Comparison of ENCODE assay signal across 13 mouse cellular contexts in the genomic region with DNA sequence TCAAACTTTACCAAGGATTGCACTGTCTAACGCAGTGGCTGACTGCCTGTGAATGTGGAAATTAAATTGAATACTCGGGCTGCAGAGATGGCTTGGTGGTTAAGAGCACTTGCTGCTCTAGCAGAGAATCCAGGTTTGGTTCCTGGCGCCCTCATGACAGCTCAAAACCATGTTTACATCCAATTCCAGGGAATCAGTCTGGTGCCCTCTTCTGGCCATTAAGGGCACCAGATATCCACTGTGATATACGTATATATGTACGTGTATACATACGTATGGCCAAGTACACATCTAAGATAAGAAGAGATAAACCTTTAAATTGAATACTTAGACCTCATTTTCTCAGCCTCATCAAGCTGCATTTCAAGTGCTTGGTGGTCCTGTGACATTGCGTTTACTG. TPM values are rescaled to one million over a fixed set of nuclear protein-coding genes. Genes with fewer than 3 reads are reported as not detected.
DNase-seq lines count a peak whose midpoint lies in the region; ATAC-seq and TF ChIP-seq lines count a peak whose summit lies in the region.
"Had no signal": no experiment of that assay in that cellular context is flagged by ENCODE, and none has a peak within 500 bp of the region (broad histone marks: within the 10 kb centered on the region; RNA-seq: fewer than 3 reads in every experiment).

No protein-coding gene starts in this region.

- H3K4me3 ChIP-seq in gastrocnemius, adult 2 months = no peak overlapping the region
- no peak overlapping the region for H3K4me3 ChIP-seq in liver, postnatal 0 days (ENCODE audit: low read depth, low read length)
- no peak overlapping the region for H3K4me3 ChIP-seq in liver, embryonic 12.5 days
- H3K4me3 ChIP-seq in MEL (ENCODE audit: control insufficient read depth in 1 of 2, insufficient read depth in 1 of 2, low read depth in 2 of 2, low read length in 2 of 2) = no peak overlapping the region
- H3K4me3 ChIP-seq: limb, embryonic 12.5 days had no signal

- H3K4me1 ChIP-seq in liver, postnatal 0 days (ENCODE audit: insufficient read depth) = peaks cover 11% of the 10 kb centered on the region; the same call in 1 of the 2 replicates
- H3K4me1 ChIP-seq in liver, embryonic 12.5 days = peaks cover 56% of the 10 kb centered on the region
- peaks cover 3 to 9% of the 10 kb centered on the region in 2 experiments; a peak in 3 of 4 replicates for H3K4me1 ChIP-seq in MEL (ENCODE audit: control insufficient read depth in 1 of 2, insufficient read depth in 2 of 2, low read length in 2 of 2)

- TF ChIP-seq CTCF in gastrocnemius, adult 2 months (IDR thresholded peaks at IDR 0.05) = peak; percentile 44
- peak; percentile 52 for TF ChIP-seq CTCF in liver, postnatal 0 days (IDR thresholded peaks at IDR 0.05; ENCODE audit: low read depth)
- TF ChIP-seq CTCF in MEL (IDR thresholded peaks at IDR 0.05 in 2 of 3, conservative IDR thresholded peaks at IDR 0.05 in 1 of 3; ENCODE audit: control insufficient read depth in 1 of 3, insufficient read depth in 1 of 3, low read depth in 2 of 3, low read length in 3 of 3, poor library complexity in 1 of 3, severe bottlenecking in 1 of 3) = peak; percentile 43 to 76 (median 74)

- DNase-seq in gastrocnemius, adult 2 months = no peak
- no peak for DNase-seq in gastrocnemius, postnatal 14 days
- no peak for DNase-seq in liver, postnatal 0 days
- peak; percentile 55 for DNase-seq in MEL (ENCODE audit: low read depth, low spot score)
- peak; percentile 33 for DNase-seq in splenic B cell, adult 2 months (ENCODE audit: low read depth, low spot score)
- DNase-seq in cerebellum, adult 11 months = no peak
- DNase-seq: adrenal gland, adult 2 months; embryo, embryonic 11 days; layer of hippocampus, adult 9-11 months; thymus, postnatal 14 days had no signal

- TF ChIP-seq EP300 in liver, postnatal 0 days (IDR thresholded peaks at IDR 0.05; ENCODE audit: low read depth) = no peak
- TF ChIP-seq EP300 in MEL (IDR thresholded peaks at IDR 0.05; ENCODE audit: low read depth in 1 of 2, low read length in 2 of 2) = no peak

- intact Hi-C loops in gastrocnemius, adult 2 months (cut with DNase I) = no loop called here
- intact Hi-C loops in gastrocnemius, postnatal 14 days (cut with DNase I; ENCODE audit: low total_unique reads) = no loop called here

- ATAC-seq in liver, postnatal 0 days = no peak
- no peak for ATAC-seq in liver, embryonic 12.5 days
- ATAC-seq: midbrain, embryonic 13.5 days had no signal

- TF ChIP-seq POLR2A in MEL (IDR thresholded peaks at IDR 0.05; ENCODE audit: control insufficient read depth in 1 of 2, insufficient read depth in 1 of 2, low read depth in 1 of 2, low read length in 2 of 2, poor library complexity in 1 of 2) = no peak

- H3K27me3 ChIP-seq in liver, postnatal 0 days (ENCODE audit: insufficient read depth, low read length) = peaks cover 24% of the 10 kb centered on the region
- H3K27me3 ChIP-seq in liver, embryonic 12.5 days (replicated peaks) = peaks cover 85% of the 10 kb centered on the region
- no peaks in the 10 kb centered on the region for H3K27me3 ChIP-seq in MEL (ENCODE audit: control insufficient read depth in 1 of 2, insufficient read depth in 2 of 2, low read length in 2 of 2)
- H3K27me3 ChIP-seq in splenic B cell, adult 2 months (ENCODE audit: control insufficient read depth, insufficient read depth, low read length, poor library complexity, severe bottlenecking) = no peaks in the 10 kb centered on the region

- no peak overlapping the region for H3K4me2 ChIP-seq in liver, postnatal 0 days (ENCODE audit: low read depth, low read length)
- H3K4me2 ChIP-seq in liver, embryonic 12.5 days = no peak overlapping the region
- H3K4me2 ChIP-seq: limb, embryonic 12.5 days had no signal

- H3K9ac ChIP-seq in liver, postnatal 0 days (replicated peaks) = no peak overlapping the region
- H3K9ac ChIP-seq in liver, embryonic 12.5 days = no peak overlapping the region
- H3K9ac ChIP-seq in MEL (ENCODE audit: control insufficient read depth, low read depth, low read length, poor library complexity, severe bottlenecking) = no peak overlapping the region
- H3K9ac ChIP-seq: limb, embryonic 12.5 days; midbrain, embryonic 13.5 days had no signal

- H3K9me3 ChIP-seq in liver, postnatal 0 days (ENCODE audit: low read length) = no peaks in the 10 kb centered on the region
- no peaks in the 10 kb centered on the region for H3K9me3 ChIP-seq in liver, embryonic 12.5 days (replicated peaks)
- no peaks in the 10 kb centered on the region for H3K9me3 ChIP-seq in MEL (replicated peaks; ENCODE audit: insufficient read depth, low read length)
- H3K9me3 ChIP-seq: limb, embryonic 12.5 days; midbrain, embryonic 13.5 days had no signal

- WGBS in liver, postnatal 0 days (ENCODE audit: insufficient replicate concordance) = 83% methylated on average over 7 of the region's 7 CpGs
- 77% methylated on average over 7 of the region's 7 CpGs for WGBS in liver, embryonic 12.5 days (ENCODE audit: insufficient replicate concordance)

- peaks cover 7% of the 10 kb centered on the region for H3K79me2 ChIP-seq in MEL (ENCODE audit: control insufficient read depth, insufficient read depth, low read length, poor library complexity)

- peaks cover 3% of the 10 kb centered on the region for H3K36me3 ChIP-seq in liver, postnatal 0 days (replicated peaks; ENCODE audit: insufficient read depth, low read length)
- peaks cover 30% of the 10 kb centered on the region for H3K36me3 ChIP-seq in liver, embryonic 12.5 days
- H3K36me3 ChIP-seq in MEL (ENCODE audit: control insufficient read depth in 1 of 2, insufficient read depth in 2 of 2, low read length in 2 of 2) = no peaks in the 10 kb centered on the region; a peak in 1 of 4 replicates
- peaks cover 16% of the 10 kb centered on the region for H3K36me3 ChIP-seq in splenic B cell, adult 2 months (ENCODE audit: control insufficient read depth, insufficient read depth, low read length, poor library complexity, severe bottlenecking)

- H3K27ac ChIP-seq in gastrocnemius, adult 2 months = no peak overlapping the region
- H3K27ac ChIP-seq in liver, postnatal 0 days (ENCODE audit: low read depth) = no peak overlapping the region
- no peak overlapping the region for H3K27ac ChIP-seq in liver, embryonic 12.5 days
- no peak overlapping the region for H3K27ac ChIP-seq in MEL (ENCODE audit: control insufficient read depth, low read depth, low read length)
- H3K27ac ChIP-seq: limb, embryonic 12.5 days; midbrain, embryonic 13.5 days had no signal

- peak; percentile 29 for TF ChIP-seq RAD21 in MEL (IDR thresholded peaks at IDR 0.05; ENCODE audit: low read depth, low read length)

TF ChIP-seq in MEL, 35 proteins besides CTCF, POLR2A, EP300 and RAD21 (continues in another document):
- TF ChIP-seq MAZ (IDR thresholded peaks at IDR 0.05; ENCODE audit: low read depth, low read length) (no peak), MAX (IDR thresholded peaks at IDR 0.05; ENCODE audit: low read length) (no peak), MEF2A (IDR thresholded peaks at IDR 0.05; ENCODE audit: extremely low read depth, insufficient replicate concordance, low read depth, low read length, poor library complexity, severe bottlenecking) (no peak), SMC3 (IDR thresholded peaks at IDR 0.05; ENCODE audit: low read depth, low read length) (peak; percentile 60), USF1 (IDR thresholded peaks at IDR 0.05; ENCODE audit: low read depth, low read length) (no peak)

RNA-seq across cellular contexts. Expression of a gene that starts 3.0 kb away (rescaled TPM):
- 10 to 100 TPM; 41.9 to 54.7 TPM for total RNA-seq in gastrocnemius, adult 2 months (2021)
- 10 to 100 TPM; 26.2 to 27.4 TPM for total RNA-seq in gastrocnemius, postnatal 14 days (2021)
- polyA plus RNA-seq in liver, postnatal 0 days (2015; fragmentation: Nextera tagmentation; extraction: Ambion mirVana) = 0.32 and 0.38 TPM in 2 replicates
- polyA plus RNA-seq in liver, embryonic 12.5 days (2016; fragmentation: Nextera tagmentation; extraction: Ambion mirVana) = 0.32 and 0.33 TPM in 2 replicates
- 15.1 and 17.2 TPM in 2 replicates for total RNA-seq in MEL (2012; rRNA removed)
- 10 to 100 TPM in 1 of 2 experiments, not detected in 1; 17.6 TPM for polyA plus RNA-seq in MEL (2012; ENCODE audit: insufficient read depth in 1 of 2, insufficient read length in 2 of 2, low read depth in 1 of 2, low replicate concordance in 2 of 2, missing spikeins in 1 of 2)

RNA-seq across cellular contexts. Expression of a gene that starts 19.4 kb away (rescaled TPM):
- total RNA-seq in gastrocnemius, adult 2 months (2021) = 100 to 1,000 TPM in 1 of 2 experiments, 10 to 100 TPM in 1; 96.2 to 111 TPM
- 100 to 1,000 TPM; 105 to 116 TPM for total RNA-seq in gastrocnemius, postnatal 14 days (2021)
- 54.6 and 63.7 TPM in 2 replicates for polyA plus RNA-seq in liver, postnatal 0 days (2015; fragmentation: Nextera tagmentation; extraction: Ambion mirVana)
- 12.6 and 14.7 TPM in 2 replicates for polyA plus RNA-seq in liver, embryonic 12.5 days (2016; fragmentation: Nextera tagmentation; extraction: Ambion mirVana)
- total RNA-seq in MEL (2012; rRNA removed) = 1.5 and 1.7 TPM in 2 replicates
- polyA plus RNA-seq in MEL (2012; ENCODE audit: insufficient read depth in 1 of 2, insufficient read length in 2 of 2, low read depth in 1 of 2, low replicate concordance in 2 of 2, missing spikeins in 1 of 2) = 1 to 10 TPM in 1 of 2 experiments, not detected in 1; 6.1 TPM

RNA-seq across cellular contexts. Expression of a gene that starts 34.1 kb away (rescaled TPM):
- 1 to 10 TPM; 1.7 to 2.9 TPM for total RNA-seq in gastrocnemius, adult 2 months (2021)
- total RNA-seq in gastrocnemius, postnatal 14 days (2021) = 1 to 10 TPM; 6.5 to 7.7 TPM
- 1.9 TPM in 2 replicates for polyA plus RNA-seq in liver, postnatal 0 days (2015; fragmentation: Nextera tagmentation; extraction: Ambion mirVana)
- polyA plus RNA-seq in liver, embryonic 12.5 days (2016; fragmentation: Nextera tagmentation; extraction: Ambion mirVana) = 5.0 and 5.1 TPM in 2 replicates
- total RNA-seq in MEL (2012; rRNA removed) = 12.3 and 20.0 TPM in 2 replicates
- polyA plus RNA-seq in MEL (2012; ENCODE audit: insufficient read depth in 1 of 2, insufficient read length in 2 of 2, low read depth in 1 of 2, low replicate concordance in 2 of 2, missing spikeins in 1 of 2) = 10 to 100 TPM in 1 of 2 experiments, not detected in 1; 38.7 TPM

RNA-seq across cellular contexts. Expression of a gene that starts 36.7 kb away (rescaled TPM):
- 1 to 10 TPM in 1 of 2 experiments, under 1 TPM in 1; 0.98 to 1.5 TPM for total RNA-seq in gastrocnemius, adult 2 months (2021)
- total RNA-seq in gastrocnemius, postnatal 14 days (2021) = 1 to 10 TPM in 1 of 2 experiments, under 1 TPM in 1; 0.60 to 1.3 TPM
- 1.1 and 1.6 TPM in 2 replicates for polyA plus RNA-seq in liver, postnatal 0 days (2015; fragmentation: Nextera tagmentation; extraction: Ambion mirVana)
- 3.6 and 4.1 TPM in 2 replicates for polyA plus RNA-seq in liver, embryonic 12.5 days (2016; fragmentation: Nextera tagmentation; extraction: Ambion mirVana)
- not detected in 2 replicates for total RNA-seq in MEL (2012; rRNA removed)
- polyA plus RNA-seq in MEL (2012; ENCODE audit: insufficient read depth in 1 of 2, insufficient read length in 2 of 2, low read depth in 1 of 2, low replicate concordance in 2 of 2, missing spikeins in 1 of 2) = not detected

RNA-seq across cellular contexts. Expression of a gene that starts 37.0 kb away (rescaled TPM):
- 100 to 1,000 TPM; 141 to 159 TPM for total RNA-seq in gastrocnemius, adult 2 months (2021)
- 100 to 1,000 TPM; 146 to 154 TPM for total RNA-seq in gastrocnemius, postnatal 14 days (2021)
- 244 and 267 TPM in 2 replicates for polyA plus RNA-seq in liver, postnatal 0 days (2015; fragmentation: Nextera tagmentation; extraction: Ambion mirVana)
- 364 and 370 TPM in 2 replicates for polyA plus RNA-seq in liver, embryonic 12.5 days (2016; fragmentation: Nextera tagmentation; extraction: Ambion mirVana)
- total RNA-seq in MEL (2012; rRNA removed) = 914 and 1,101 TPM in 2 replicates
- 100 to 1,000 TPM in 1 of 2 experiments, not detected in 1; 648 TPM for polyA plus RNA-seq in MEL (2012; ENCODE audit: insufficient read depth in 1 of 2, insufficient read length in 2 of 2, low read depth in 1 of 2, low replicate concordance in 2 of 2, missing spikeins in 1 of 2)

Comparison
In these comparisons a context has a peak if more than half of its experiments do, and no peak if none do; other contexts are left out.
1. DNase-seq: peak in MEL (single experiment) and splenic B cell, adult 2 months (single experiment); none in gastrocnemius, adult 2 months (single experiment), gastrocnemius, postnatal 14 days (single experiment), liver, postnatal 0 days (single experiment) and cerebellum, adult 11 months (single experiment).
2. RNA of a gene that starts 19.4 kb away (total RNA-seq): 105 to 116 TPM in gastrocnemius, postnatal 14 days and 96.2 to 111 TPM in gastrocnemius, adult 2 months; 1.5 to 1.7 TPM in MEL; every median in the first group is over 10 times any median in the second.
3. Peak in every context shown above with its lines, with median percentiles within 50 percentile points of each other: CTCF ChIP-seq.